Mouse (Mus musculus): ENCODE measurements around the gene Atp8b2.

GRCm38 (mm10) chr3:89956177-89956971 lies 6.9 kb downstream of the Atp8b2 start:
- no peak for TF ChIP-seq POLR2A (IDR thresholded peaks at IDR 0.05; ENCODE audit: insufficient read depth, low read depth, low read length)
- TF ChIP-seq CTCF (IDR thresholded peaks at IDR 0.05) = no peak
